Mouse (Mus musculus) embryonic facial prominence, embryonic 13.5 days (tissue): ENCODE data around the gene Atg7. TPM values are rescaled to one million over a fixed set of nuclear protein-coding genes. Genes with fewer than 3 reads are reported as not detected.

Experiments used
- polyA plus RNA-seq: library from polyadenylated mRNA; unstranded; fragments of >200 nt; fragmentation: Nextera tagmentation; extraction: Ambion mirVana; gene quantifications from 2 replicates; pipeline ENCODE4 v1.2.1, GENCODE M21; 2015

Atg7 gene
- polyA plus RNA-seq, 1 experiment from 2014 or later: 19.7 TPM

Other genes starting within 250 kb of the Atg7 start
- gene Hrh1, start 245.2 kb upstream of the Atg7 start, polyA plus RNA-seq: 0.10 TPM in 1 of 2 replicates, not detected in the other